Mouse (Mus musculus) embryonic facial prominence, embryonic 11.5 days (tissue): ENCODE measurements around the gene Cstad. TPM values are rescaled to one million over a fixed set of nuclear protein-coding genes. Genes with fewer than 3 reads are reported as not detected.

ENCODE experiments used
- ATAC-seq: fragments of 200-750 bp; cut with Nextera tagmentation; replicated peaks from 2 replicates; pipeline ENCODE4 v1.8.0; 2017; ENCODE audit warnings: low read depth; ENCODE audit not compliant: insufficient number of reproducible peaks, low FRiP score, low TSS enrichment
- DNase-seq: peaks from one replicate; pipeline ENCODE4 v3.0.0-alpha.2; 2015; ENCODE audit warnings: low spot score
- H3K27ac ChIP-seq: fragments of 300-500 bp; sonication (generic); replicated peaks from 2 replicates; pipeline ENCODE4 v1.5.1; 2014; ENCODE audit warnings: mild to moderate bottlenecking, low read depth, low read length, control low read depth
- H3K27me3 ChIP-seq: fragments of 300-500 bp; sonication (generic); 2 replicates; pipeline ENCODE4 v1.6.1; 2014; ENCODE audit warnings: mild to moderate bottlenecking, low read length, moderate library complexity, mixed read lengths; ENCODE audit not compliant: control insufficient read depth, insufficient read depth
- H3K36me3 ChIP-seq: fragments of 300-500 bp; sonication (generic); replicated peaks from 2 replicates; pipeline ENCODE4 v1.6.1; 2014; ENCODE audit warnings: low read depth, mild to moderate bottlenecking, low read length, moderate library complexity, mixed read lengths; ENCODE audit not compliant: control insufficient read depth, insufficient read depth
- H3K4me1 ChIP-seq: fragments of 300-500 bp; sonication (generic); 2 replicates; pipeline ENCODE4 v1.6.1; 2014; ENCODE audit warnings: low read length, mixed read lengths; ENCODE audit not compliant: control insufficient read depth, insufficient read depth
- H3K4me2 ChIP-seq: fragments of 300-500 bp; sonication (generic); 2 replicates; pipeline ENCODE4 v1.6.1; 2014; ENCODE audit warnings: low read depth, mild to moderate bottlenecking, control low read depth, low read length, moderate library complexity
- H3K4me3 ChIP-seq: fragments of 300-500 bp; sonication (generic); 2 replicates; pipeline ENCODE4 v1.5.1; 2014; ENCODE audit warnings: low read depth, low read length, control low read depth
- H3K9ac ChIP-seq: fragments of 300-500 bp; sonication (generic); replicated peaks from 2 replicates; pipeline ENCODE4 v1.6.1; 2014; ENCODE audit warnings: mild to moderate bottlenecking, control low read depth, low read length
- H3K9me3 ChIP-seq: fragments of 300-500 bp; sonication (generic); replicated peaks from 2 replicates; pipeline ENCODE4 v1.6.1; 2016; ENCODE audit warnings: mild to moderate bottlenecking, low read length, inconsistent platforms, mixed read lengths; ENCODE audit not compliant: control insufficient read depth
- WGBS: fragments of 180-500 bp; shearing (Covaris S2); extraction: QIAGEN DNeasy Blood & Tissue Kit; methylation state at CpG from one replicate; pipeline ENCODE4 v1.1.7; 2014; 5-methylcytosine and 5-hydroxymethylcytosine counted together
- polyA plus RNA-seq: library from polyadenylated mRNA; unstranded; fragments of >200 nt; fragmentation: Nextera tagmentation; extraction: Ambion mirVana; gene quantifications from 2 replicates; pipeline ENCODE4 v1.2.1, GENCODE M21; 2014

Gene Cstad
- polyA plus RNA-seq, 1 experiment from 2014 or later: not detected

- 81% methylated on average over 10 of the region's 10 CpGs for WGBS
- Histone ChIP-seq H3K4me3 (no peak overlapping the region), H3K4me2 (no peak overlapping the region), H3K4me1 (no peaks in the 10 kb centered on the region), H3K9me3 (no peaks in the 10 kb centered on the region), H3K27me3 (no peaks in the 10 kb centered on the region), H3K9ac (no peak overlapping the region), H3K27ac (no peak overlapping the region), H3K36me3 (no peaks in the 10 kb centered on the region)
- DNase-seq (no peak), ATAC-seq (no peak)
Observed at GRCm38 (mm10) chr2:30623873-30624272, 29.0 kb downstream of the Cstad start.

GRCm38 (mm10) chr2:30625296-30625826 is 30.5 kb downstream of the Cstad start:
- Histone ChIP-seq H3K36me3 (no peaks in the 10 kb centered on the region), H3K4me2 (no peak overlapping the region), H3K27ac (no peak overlapping the region), H3K4me1 (no peaks in the 10 kb centered on the region), H3K27me3 (no peaks in the 10 kb centered on the region), H3K9me3 (no peaks in the 10 kb centered on the region), H3K4me3 (no peak overlapping the region), H3K9ac (no peak overlapping the region)
- ATAC-seq (no peak), DNase-seq (no peak)
- 73% methylated on average over 6 of the region's 6 CpGs for WGBS

GRCm38 (mm10) chr2:30626058-30626675 is 31.3 kb downstream of the Cstad start:
- H3K27me3 ChIP-seq: no peaks in the 10 kb centered on the region
- no peaks in the 10 kb centered on the region for H3K4me1 ChIP-seq
- H3K36me3 ChIP-seq: no peaks in the 10 kb centered on the region
- DNase-seq (no peak), ATAC-seq (no peak)
- H3K9me3 ChIP-seq: no peaks in the 10 kb centered on the region
- H3K4me3 ChIP-seq: no peak overlapping the region
- H3K27ac ChIP-seq: no peak overlapping the region
- no peak overlapping the region for H3K9ac ChIP-seq
- WGBS: 78% methylated on average over 17 of the region's 17 CpGs
- H3K4me2 ChIP-seq: no peak overlapping the region

GRCm38 (mm10) chr2:30627338-30627737 is 32.5 kb downstream of the Cstad start:
- Histone ChIP-seq H3K27me3 (no peaks in the 10 kb centered on the region), H3K36me3 (no peaks in the 10 kb centered on the region), H3K4me2 (no peak overlapping the region), H3K4me1 (no peaks in the 10 kb centered on the region), H3K9me3 (no peaks in the 10 kb centered on the region), H3K4me3 (no peak overlapping the region), H3K27ac (no peak overlapping the region), H3K9ac (no peak overlapping the region)
- DNase-seq (no peak), ATAC-seq (no peak)
- 94% methylated on average over 3 of the region's 3 CpGs for WGBS

GRCm38 (mm10) chr2:30628374-30628773 is 33.5 kb downstream of the Cstad start:
- no peaks in the 10 kb centered on the region for H3K4me1 ChIP-seq
- H3K4me3 ChIP-seq: no peak overlapping the region
- no peak for ATAC-seq
- H3K27me3 ChIP-seq: no peaks in the 10 kb centered on the region
- H3K27ac ChIP-seq: no peak overlapping the region
- no peak for DNase-seq
- WGBS: 91% methylated on average over 17 of the region's 17 CpGs
- no peak overlapping the region for H3K9ac ChIP-seq
- no peaks in the 10 kb centered on the region for H3K9me3 ChIP-seq
- no peak overlapping the region for H3K4me2 ChIP-seq
- no peaks in the 10 kb centered on the region for H3K36me3 ChIP-seq

GRCm38 (mm10) chr2:30629038-30629761 is 34.4 kb downstream of the Cstad start:
- Histone ChIP-seq H3K4me3 (no peak overlapping the region), H3K9ac (no peak overlapping the region; the same call in 1 of the 2 replicates), H3K4me2 (no peak overlapping the region), H3K27me3 (no peaks in the 10 kb centered on the region), H3K9me3 (no peaks in the 10 kb centered on the region), H3K27ac (no peak overlapping the region), H3K36me3 (no peaks in the 10 kb centered on the region), H3K4me1 (no peaks in the 10 kb centered on the region)
- DNase-seq (peak; percentile 51), ATAC-seq (no peak)
- 69% methylated on average over 14 of the region's 14 CpGs for WGBS

- no peak for ATAC-seq
- Histone ChIP-seq H3K4me1 (no peaks in the 10 kb centered on the region), H3K4me3 (no peak overlapping the region), H3K9ac (no peak overlapping the region), H3K27ac (no peak overlapping the region), H3K36me3 (no peaks in the 10 kb centered on the region), H3K27me3 (no peaks in the 10 kb centered on the region), H3K9me3 (no peaks in the 10 kb centered on the region), H3K4me2 (no peak overlapping the region)
- DNase-seq: no peak
- 62% methylated on average over 4 of the region's 4 CpGs for WGBS
Observed at GRCm38 (mm10) chr2:30629860-30630259, 35.0 kb downstream of the Cstad start.

GRCm38 (mm10) chr2:30636266-30636671 is 41.4 kb downstream of the Cstad start:
- Histone ChIP-seq H3K4me1 (no peaks in the 10 kb centered on the region), H3K27ac (no peak overlapping the region), H3K4me3 (no peak overlapping the region), H3K4me2 (no peak overlapping the region), H3K36me3 (no peaks in the 10 kb centered on the region), H3K9ac (no peak overlapping the region), H3K9me3 (no peaks in the 10 kb centered on the region), H3K27me3 (no peaks in the 10 kb centered on the region)
- ATAC-seq (no peak), DNase-seq (no peak)
- 67% methylated on average over 5 of the region's 5 CpGs for WGBS
